Mouse (Mus musculus): ENCODE results near the gene Zswim9.

DNA sequence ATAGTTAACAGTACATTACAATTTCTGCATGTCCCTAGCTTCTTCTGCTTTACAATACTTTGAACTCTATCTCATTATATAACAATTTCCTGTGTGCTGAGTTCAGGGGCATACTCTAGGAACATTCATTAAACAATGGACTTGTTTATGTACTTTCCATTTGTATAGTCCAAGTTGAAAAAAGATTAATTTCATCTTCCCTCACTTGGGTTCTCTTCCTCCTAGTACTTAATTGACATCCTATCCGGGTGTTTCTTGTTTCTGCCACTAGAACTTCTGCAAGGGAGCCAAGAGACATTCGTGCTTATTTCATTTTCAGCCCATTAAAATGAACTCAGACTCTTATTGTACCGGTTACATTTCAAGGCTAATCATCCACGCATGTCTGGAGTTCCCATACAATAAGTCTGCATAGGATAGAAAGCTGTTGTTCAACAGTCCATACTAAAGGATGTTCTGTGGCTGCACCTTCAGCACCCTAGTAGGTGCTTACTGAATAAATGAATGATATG, 9.7 kb downstream of the Zswim9 start:
- no peak for TF ChIP-seq POLR2A (IDR thresholded peaks at IDR 0.05; ENCODE audit: insufficient read depth, low read length)
- TF ChIP-seq CTCF (IDR thresholded peaks at IDR 0.05; ENCODE audit: low read depth, low read length), result no peak

Measured in ES-Bruce4 (cell line).